Mouse (Mus musculus) midbrain, embryonic 10.5 days (tissue): ENCODE data around the gene Btd. TPM values are rescaled to one million over a fixed set of nuclear protein-coding genes. Genes with fewer than 3 reads are reported as not detected.
A peak's percentile ranks its signal among the peaks of the same experiment; 100 is the strongest.
"Not testable (repeated sequence)": the region's sequence is repeated elsewhere in the genome, so short reads cannot be mapped to it uniquely, and the experiment has no call there.

Source experiments
- DNase-seq: peaks from one replicate; pipeline ENCODE4 v3.0.0-alpha.2; 2017; ENCODE audit warnings: low spot score
- H3K27ac ChIP-seq: fragments of 300-500 bp; sonication (generic); replicated peaks from 2 replicates; pipeline ENCODE4 v1.5.1; 2016; ENCODE audit warnings: mild to moderate bottlenecking
- H3K27me3 ChIP-seq: fragments of 300-500 bp; sonication (generic); 2 replicates; pipeline ENCODE4 v1.6.1; 2016; ENCODE audit warnings: low read depth, mild to moderate bottlenecking; ENCODE audit not compliant: poor library complexity, severe bottlenecking
- H3K36me3 ChIP-seq: fragments of 300-500 bp; sonication (generic); 2 replicates; pipeline ENCODE4 v1.6.1; 2016; ENCODE audit warnings: mild to moderate bottlenecking, moderate library complexity
- H3K4me1 ChIP-seq: fragments of 300-500 bp; sonication (generic); 2 replicates; pipeline ENCODE4 v1.6.1; 2016
- H3K4me3 ChIP-seq: fragments of 300-500 bp; sonication (generic); 2 replicates; pipeline ENCODE4 v1.5.1; 2016; ENCODE audit warnings: mild to moderate bottlenecking, moderate library complexity
- H3K9me3 ChIP-seq: fragments of 300-500 bp; sonication (generic); replicated peaks from 2 replicates; pipeline ENCODE4 v1.6.1; 2016; ENCODE audit warnings: mild to moderate bottlenecking
- WGBS: fragments of 180-500 bp; shearing (Covaris S2); methylation state at CpG from one replicate; pipeline ENCODE4 v1.1.7; 2016; 5-methylcytosine and 5-hydroxymethylcytosine counted together
- polyA plus RNA-seq: library from polyadenylated mRNA; unstranded; fragments of >200 nt; fragmentation: Nextera tagmentation; extraction: Ambion mirVana; gene quantifications from 2 replicates; pipeline ENCODE4 v1.2.1, GENCODE M21; 2016

Btd gene
- 15.5 and 16.4 TPM in 2 replicates for polyA plus RNA-seq

DNA sequence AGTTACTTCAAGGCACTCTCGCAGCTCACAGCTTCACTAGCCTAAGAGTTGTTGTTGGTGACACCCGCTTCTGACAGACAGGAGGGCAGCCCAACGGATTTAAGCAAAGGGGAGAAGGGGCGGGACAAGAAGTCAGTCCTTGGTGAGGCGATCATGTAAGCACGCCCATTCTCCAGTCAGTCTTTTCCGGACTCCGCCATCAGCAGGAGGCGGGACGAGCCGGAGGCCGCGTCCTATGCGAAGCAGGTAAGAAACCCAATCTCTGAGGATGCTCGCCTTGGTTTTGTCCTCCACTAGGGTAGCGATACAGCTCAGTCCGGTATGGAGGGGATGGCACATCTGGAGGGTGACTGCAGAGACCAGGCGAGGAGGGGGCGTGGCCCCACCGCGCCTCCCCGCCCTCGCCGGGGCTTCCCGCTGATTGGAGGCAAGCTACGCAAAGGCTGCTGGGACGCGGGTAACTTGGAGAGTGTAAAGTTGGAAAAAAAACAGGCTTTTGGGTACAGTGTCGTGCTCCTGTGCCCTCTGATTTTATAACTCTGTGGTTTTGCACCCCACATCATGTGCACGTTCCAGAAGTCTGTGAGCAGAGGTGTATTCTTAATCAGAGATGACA, at the start of gene Btd, which contains the start of gene Hacl1:
Gene Btd (plus strand): TSS at position 139 of the 616 bp plus-strand sequence.
Gene Hacl1 (minus strand): TSS at position 397 of the 616 bp plus-strand sequence.
- Histone ChIP-seq H3K27ac (peak within 1 kb of the TSS; percentile 89), H3K9me3 (no peaks in the 10 kb centered on the region), H3K36me3 (no peaks in the 10 kb centered on the region), H3K4me1 (peaks cover 18% of the 10 kb centered on the region), H3K27me3 (no peaks in the 10 kb centered on the region), H3K4me3 (peak within 1 kb of the TSS; percentile 72)
- WGBS = under 1% methylated on average over 30 of the region's 30 CpGs
- peak; percentile 91 for DNase-seq

GRCm38 (mm10) chr14:31591243-31591642, 49.6 kb upstream of the Btd start, which contains the start of gene Colq:
Gene Colq (minus strand): TSS chr14:31591343.
- Histone ChIP-seq H3K36me3 (no peaks in the 10 kb centered on the region), H3K9me3 (no peaks in the 10 kb centered on the region), H3K27ac (no peak within 1 kb of the TSS), H3K27me3 (no peaks in the 10 kb centered on the region), H3K4me1 (no peaks in the 10 kb centered on the region), H3K4me3 (no peak within 1 kb of the TSS)
- 92% methylated on average over 3 of the region's 3 CpGs for WGBS
- no peak for DNase-seq

DNA sequence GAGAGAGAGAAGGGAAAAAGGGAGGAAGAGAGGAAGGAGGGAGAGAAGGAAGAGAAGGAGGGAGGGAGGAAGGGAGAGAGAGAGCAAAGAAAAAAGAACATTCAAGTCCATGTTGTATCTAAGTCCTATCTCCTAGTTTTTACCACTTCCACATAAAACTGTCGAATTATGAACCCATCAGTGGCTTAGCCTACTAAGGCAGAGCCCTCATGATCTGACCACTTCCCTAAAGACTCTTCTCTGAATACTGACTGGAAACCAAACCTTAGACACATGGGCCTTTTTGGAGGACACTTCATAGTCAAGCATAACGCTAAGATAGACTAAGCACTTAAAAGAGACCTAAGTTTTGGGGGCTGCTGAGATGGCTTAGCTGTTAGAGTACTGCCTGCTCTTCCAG, 47.8 kb upstream of the Btd start:
- Histone ChIP-seq H3K4me1 (no peaks in the 10 kb centered on the region), H3K9me3 (no peaks in the 10 kb centered on the region), H3K27ac (no peak overlapping the region), H3K27me3 (no peaks in the 10 kb centered on the region), H3K4me3 (no peak overlapping the region), H3K36me3 (no peaks in the 10 kb centered on the region)
- no peak for DNase-seq
- 79% methylated on average over 2 of the region's 2 CpGs for WGBS

DNA sequence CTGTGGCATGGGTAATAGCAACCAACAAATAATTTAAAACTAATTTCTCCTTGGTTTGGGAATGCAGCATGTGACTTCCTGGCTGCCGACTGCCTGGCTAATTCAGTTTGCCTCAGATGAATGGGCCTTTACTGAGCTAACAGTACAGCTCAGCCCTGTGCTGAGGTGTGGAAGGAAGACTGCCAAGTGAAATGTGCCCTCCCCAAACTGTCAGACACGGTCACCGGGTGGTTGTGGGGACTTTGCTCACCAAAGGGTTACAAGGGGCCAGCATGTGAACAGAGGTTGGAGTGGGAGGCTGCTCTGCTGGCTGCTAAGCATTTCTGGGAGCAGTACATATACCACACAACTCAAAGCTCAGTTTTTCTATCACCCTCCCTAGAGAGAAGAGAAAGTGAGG, 46.1 kb upstream of the Btd start:
- Histone ChIP-seq H3K27ac (no peak overlapping the region), H3K36me3 (no peaks in the 10 kb centered on the region), H3K4me1 (no peaks in the 10 kb centered on the region), H3K4me3 (no peak overlapping the region), H3K9me3 (no peaks in the 10 kb centered on the region), H3K27me3 (no peaks in the 10 kb centered on the region)
- WGBS = 83% methylated on average over 3 of the region's 3 CpGs
- DNase-seq = no peak

- no peak for DNase-seq
- WGBS = 84% methylated on average over 7 of the region's 7 CpGs
- H3K36me3 ChIP-seq = no peaks in the 10 kb centered on the region
- H3K4me1 ChIP-seq = no peaks in the 10 kb centered on the region
- no peak overlapping the region for H3K27ac ChIP-seq
- no peaks in the 10 kb centered on the region for H3K27me3 ChIP-seq
- H3K4me3 ChIP-seq = no peak overlapping the region
- no peaks in the 10 kb centered on the region for H3K9me3 ChIP-seq
Measured at GRCm38 (mm10) chr14:31596408-31596807, 44.4 kb upstream of the Btd start.

DNA sequence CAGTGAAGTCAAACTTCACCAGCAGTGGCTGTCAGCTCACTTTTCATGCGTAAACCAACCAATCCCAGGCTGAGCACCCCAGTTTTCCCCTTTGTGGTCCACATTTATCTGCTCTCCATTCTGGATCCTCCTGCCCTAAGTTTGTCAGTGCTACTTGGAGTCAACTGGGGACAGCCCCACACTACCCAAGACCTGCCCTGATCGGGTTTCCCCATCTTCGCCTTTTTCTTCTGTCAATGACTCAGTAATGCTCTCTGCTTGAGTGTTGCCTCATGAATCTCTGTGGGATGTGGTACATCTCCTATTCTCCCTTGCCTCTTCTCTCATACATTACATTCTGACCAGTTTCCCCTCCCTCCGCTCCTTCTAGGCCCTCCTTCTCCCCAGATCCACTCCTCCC, 43.4 kb upstream of the Btd start:
- Histone ChIP-seq H3K9me3 (no peaks in the 10 kb centered on the region), H3K4me1 (no peaks in the 10 kb centered on the region), H3K27ac (no peak overlapping the region), H3K36me3 (no peaks in the 10 kb centered on the region), H3K4me3 (no peak overlapping the region), H3K27me3 (no peaks in the 10 kb centered on the region)
- no peak for DNase-seq
- 90% methylated on average over 4 of the region's 4 CpGs for WGBS

GRCm38 (mm10) chr14:31601908-31602615, 38.8 kb upstream of the Btd start:
- H3K27ac ChIP-seq = no peak overlapping the region
- 93% methylated on average over 14 of the region's 14 CpGs for WGBS
- H3K4me3 ChIP-seq = no peak overlapping the region
- DNase-seq = no peak
- H3K27me3 ChIP-seq = no peaks in the 10 kb centered on the region
- no peaks in the 10 kb centered on the region for H3K9me3 ChIP-seq
- H3K36me3 ChIP-seq = no peaks in the 10 kb centered on the region
- no peaks in the 10 kb centered on the region for H3K4me1 ChIP-seq

DNA sequence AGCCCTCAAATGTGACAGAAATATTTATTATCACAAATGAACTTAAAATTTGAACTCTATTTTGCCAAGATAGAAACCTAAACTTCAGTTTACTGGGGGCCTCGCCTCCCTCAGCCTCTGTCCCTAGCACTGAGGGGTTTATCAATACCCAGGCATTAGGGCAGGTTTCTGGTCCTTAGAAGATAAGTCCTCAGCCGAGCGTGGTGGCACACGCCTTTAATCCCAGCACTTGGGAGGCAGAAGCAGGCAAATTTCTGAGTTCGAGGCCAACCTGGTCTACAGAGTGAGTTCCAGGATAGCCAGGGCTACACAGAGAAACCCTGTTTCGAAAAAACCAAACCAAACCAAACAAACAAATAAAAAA, 38.2 kb upstream of the Btd start:
- DNase-seq, H3K36me3 ChIP-seq, H3K27me3 ChIP-seq, H3K27ac ChIP-seq, H3K4me3 ChIP-seq, H3K9me3 ChIP-seq, H3K4me1 ChIP-seq: not testable (repeated sequence)
- WGBS = 84% methylated on average over 6 of the region's 6 CpGs

- DNase-seq = no peak
- Histone ChIP-seq H3K36me3 (no peaks in the 10 kb centered on the region), H3K9me3 (no peaks in the 10 kb centered on the region), H3K27me3 (no peaks in the 10 kb centered on the region), H3K27ac (no peak overlapping the region), H3K4me3 (no peak overlapping the region), H3K4me1 (no peaks in the 10 kb centered on the region)
- WGBS = 82% methylated on average over 5 of the region's 5 CpGs
Measured at GRCm38 (mm10) chr14:31604916-31605315, 35.9 kb upstream of the Btd start.

- Histone ChIP-seq H3K27ac (no peak overlapping the region), H3K4me1 (no peaks in the 10 kb centered on the region), H3K27me3 (no peaks in the 10 kb centered on the region), H3K4me3 (no peak overlapping the region), H3K36me3 (no peaks in the 10 kb centered on the region), H3K9me3 (no peaks in the 10 kb centered on the region)
- no peak for DNase-seq
- 57% methylated on average over 6 of the region's 6 CpGs for WGBS
Measured at GRCm38 (mm10) chr14:31605514-31605913, 35.3 kb upstream of the Btd start.

GRCm38 (mm10) chr14:31611986-31612385, 28.8 kb upstream of the Btd start:
- no peak overlapping the region for H3K4me3 ChIP-seq
- no peaks in the 10 kb centered on the region for H3K9me3 ChIP-seq
- no peaks in the 10 kb centered on the region for H3K36me3 ChIP-seq
- no peaks in the 10 kb centered on the region for H3K27me3 ChIP-seq
- H3K27ac ChIP-seq = no peak overlapping the region
- WGBS = 61% methylated on average over 4 of the region's 4 CpGs
- no peak for DNase-seq
- no peaks in the 10 kb centered on the region for H3K4me1 ChIP-seq

GRCm38 (mm10) chr14:31613671-31614070, 27.2 kb upstream of the Btd start:
- Histone ChIP-seq H3K4me3 (no peak overlapping the region), H3K27ac (no peak overlapping the region), H3K9me3 (no peaks in the 10 kb centered on the region), H3K36me3 (no peaks in the 10 kb centered on the region), H3K4me1 (no peaks in the 10 kb centered on the region), H3K27me3 (no peaks in the 10 kb centered on the region)
- 89% methylated on average over 5 of the region's 5 CpGs for WGBS
- DNase-seq = no peak

DNA sequence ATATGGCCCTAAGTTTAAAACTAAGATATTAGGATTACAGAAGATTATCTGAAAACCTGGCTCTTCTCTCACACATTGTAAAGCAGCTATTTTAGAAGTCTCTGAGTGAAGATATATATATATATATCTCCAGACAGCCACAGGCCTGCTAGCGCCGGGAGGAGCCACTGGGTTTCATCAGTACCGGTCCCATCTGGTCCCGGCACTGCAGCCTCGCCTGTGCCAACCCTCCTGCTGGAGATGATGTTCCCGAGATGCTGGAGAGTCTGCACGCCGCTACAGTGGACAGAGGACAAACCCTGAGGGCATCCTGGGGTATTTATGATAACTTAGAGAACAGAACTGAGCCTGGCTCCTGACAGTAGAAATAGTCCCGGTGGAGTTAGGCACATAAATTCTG, 23.6 kb upstream of the Btd start:
- Histone ChIP-seq H3K27me3 (no peaks in the 10 kb centered on the region), H3K36me3 (no peaks in the 10 kb centered on the region), H3K9me3 (no peaks in the 10 kb centered on the region), H3K4me3 (no peak overlapping the region), H3K4me1 (no peaks in the 10 kb centered on the region), H3K27ac (no peak overlapping the region)
- 91% methylated on average over 9 of the region's 9 CpGs for WGBS
- no peak for DNase-seq
